ENCODE assay signal across 7 mouse cellular contexts in genomic region chr2:167347991-167348375, GRCm38 (mm10). TPM values are rescaled to one million over a fixed set of nuclear protein-coding genes. Genes with fewer than 3 reads are reported as not detected.
A peak's percentile ranks its signal among the peaks of the same experiment; 100 is the strongest.
DNase-seq lines count a peak whose midpoint lies in the region; ATAC-seq lines count a peak whose summit lies in the region.

No protein-coding gene starts in this region.

- peaks cover 4% of the 10 kb centered on the region; the same call in 1 of the 2 replicates for H3K36me3 ChIP-seq in heart, embryonic 13.5 days
- H3K36me3 ChIP-seq in limb, embryonic 12.5 days, result no peaks in the 10 kb centered on the region
- no peaks in the 10 kb centered on the region for H3K36me3 ChIP-seq in midbrain, embryonic 16.5 days (ENCODE audit: control insufficient read depth, insufficient read depth, low read length)

- peak; percentile 51 for DNase-seq in urinary bladder, postnatal 14 days (ENCODE audit: low spot score)
- DNase-seq in urinary bladder, postnatal 10 days (ENCODE audit: low spot score), result no peak
- DNase-seq in cerebellum, postnatal 25 days, result peak; percentile 49 to 65
- no peak for DNase-seq in frontal cortex, postnatal 10 days (ENCODE audit: low spot score in 2 of 2)

- H3K4me1 ChIP-seq in heart, embryonic 13.5 days, result peaks cover 76% of the 10 kb centered on the region
- H3K4me1 ChIP-seq in limb, embryonic 12.5 days (replicated peaks), result peaks cover 27% of the 10 kb centered on the region
- H3K4me1 ChIP-seq in midbrain, embryonic 16.5 days (ENCODE audit: control insufficient read depth, insufficient read depth, low read length), result peaks cover 25% of the 10 kb centered on the region

- 11% methylated on average over 11 of the region's 11 CpGs for WGBS in heart, embryonic 13.5 days
- WGBS in limb, embryonic 12.5 days, result 7% methylated on average over 11 of the region's 11 CpGs
- WGBS in midbrain, embryonic 16.5 days, result 12% methylated on average over 11 of the region's 11 CpGs

- H3K4me2 ChIP-seq in heart, embryonic 13.5 days, result peak overlapping the region; percentile 91
- H3K4me2 ChIP-seq in limb, embryonic 12.5 days, result peak overlapping the region; percentile 86
- peak overlapping the region; percentile 59 for H3K4me2 ChIP-seq in midbrain, embryonic 16.5 days (ENCODE audit: low read length)

- H3K9ac ChIP-seq in heart, embryonic 13.5 days, result peak overlapping the region; percentile 97
- H3K9ac ChIP-seq in limb, embryonic 12.5 days (replicated peaks), result peak overlapping the region; percentile 87
- peak overlapping the region; percentile 83 for H3K9ac ChIP-seq in midbrain, embryonic 16.5 days (ENCODE audit: low read depth, low read length)

- no peaks in the 10 kb centered on the region for H3K27me3 ChIP-seq in heart, embryonic 13.5 days (replicated peaks)
- peaks cover 12% of the 10 kb centered on the region for H3K27me3 ChIP-seq in limb, embryonic 12.5 days
- no peaks in the 10 kb centered on the region for H3K27me3 ChIP-seq in midbrain, embryonic 16.5 days (ENCODE audit: control insufficient read depth, insufficient read depth, low read depth, low read length)

- H3K9me3 ChIP-seq in heart, embryonic 13.5 days, result no peaks in the 10 kb centered on the region
- no peaks in the 10 kb centered on the region for H3K9me3 ChIP-seq in limb, embryonic 12.5 days
- H3K9me3 ChIP-seq in midbrain, embryonic 16.5 days (replicated peaks; ENCODE audit: control insufficient read depth, low read length, poor library complexity, severe bottlenecking), result no peaks in the 10 kb centered on the region

- ATAC-seq in heart, embryonic 13.5 days (ENCODE audit: extremely low read depth, insufficient number of reproducible peaks, low FRiP score, low TSS enrichment), result no peak
- ATAC-seq in limb, embryonic 12.5 days (ENCODE audit: insufficient number of reproducible peaks, insufficient read depth, low FRiP score, low TSS enrichment, low read depth), result no peak
- ATAC-seq in midbrain, embryonic 16.5 days, result no peak

- peak overlapping the region; percentile 90 for H3K27ac ChIP-seq in heart, embryonic 13.5 days (replicated peaks)
- H3K27ac ChIP-seq in limb, embryonic 12.5 days, result no peak overlapping the region
- no peak overlapping the region for H3K27ac ChIP-seq in midbrain, embryonic 16.5 days (ENCODE audit: low read length)

- peak overlapping the region; percentile 94 for H3K4me3 ChIP-seq in heart, embryonic 13.5 days
- H3K4me3 ChIP-seq in limb, embryonic 12.5 days (replicated peaks), result peak overlapping the region; percentile 87
- peak overlapping the region; percentile 76 for H3K4me3 ChIP-seq in midbrain, embryonic 16.5 days (ENCODE audit: low read depth, low read length)

RNA-seq across cellular contexts. Expression of gene B4galt5, which starts 1.0 kb away (rescaled TPM):
- polyA plus RNA-seq in heart, embryonic 13.5 days (2015; fragmentation: Nextera tagmentation; extraction: Ambion mirVana), result 8.8 and 9.7 TPM in 2 replicates
- polyA plus RNA-seq in limb, embryonic 12.5 days (2016; fragmentation: Nextera tagmentation; extraction: Ambion mirVana), result 11.4 and 14.1 TPM in 2 replicates
- polyA plus RNA-seq in midbrain, embryonic 16.5 days (2015; fragmentation: Nextera tagmentation; extraction: Ambion mirVana), result 16.6 and 18.1 TPM in 2 replicates

Comparison
In these comparisons a context has a peak if more than half of its experiments do, and no peak if none do; other contexts are left out.
1. DNase-seq: peak in urinary bladder, postnatal 14 days (single experiment) and cerebellum, postnatal 25 days (2 of 2); none in urinary bladder, postnatal 10 days (single experiment) and frontal cortex, postnatal 10 days (0 of 2).
2. Peak in every context shown above with its lines, with median percentiles within 50 percentile points of each other: H3K4me2 ChIP-seq, H3K4me3 ChIP-seq and H3K9ac ChIP-seq.